Mouse (Mus musculus): ENCODE measurements around the gene Cbarp.

DNA sequence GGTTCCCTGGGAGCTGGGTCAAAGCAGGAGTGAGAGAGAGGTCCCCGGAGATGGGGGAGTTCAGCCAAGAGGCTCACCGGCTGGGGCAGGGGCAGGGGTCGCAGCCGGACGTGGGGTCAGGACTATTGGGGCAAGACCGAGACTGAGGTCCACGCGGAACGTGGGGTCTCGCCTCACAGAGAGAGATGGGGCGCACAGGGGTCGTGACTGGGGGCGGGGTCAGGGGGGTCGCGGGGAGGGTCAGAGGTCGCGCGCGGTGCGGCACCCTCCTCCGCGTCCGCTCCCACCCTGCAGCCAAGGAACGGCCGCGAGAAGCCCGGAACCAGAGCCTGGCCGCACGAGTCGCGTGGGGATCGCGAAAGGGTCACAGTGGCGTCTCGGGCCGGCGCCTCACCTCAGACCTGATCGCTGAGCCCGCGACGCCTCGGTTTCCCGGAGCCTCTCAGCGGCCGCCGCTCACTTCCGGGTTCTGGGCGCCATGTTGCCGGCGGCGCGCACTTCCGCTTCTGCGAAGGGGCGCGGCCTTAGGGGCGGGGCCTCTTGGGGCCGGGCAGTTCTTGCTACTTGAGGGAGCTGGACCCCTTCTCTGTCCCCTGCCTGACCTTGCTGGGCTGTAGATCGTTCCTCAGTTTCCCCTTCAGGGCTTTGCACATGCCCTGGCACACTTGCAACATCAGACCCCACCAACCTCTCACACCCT is 38.3 kb downstream of the Cbarp start:
- TF ChIP-seq CTCF (IDR thresholded peaks at IDR 0.05; ENCODE audit: low read depth) (no peak), EP300 (IDR thresholded peaks at IDR 0.05; ENCODE audit: low read depth) (no peak)

Data from liver, embryonic 14.5 days (tissue).